Mouse (Mus musculus) E14TG2a.4 (cell line): ENCODE measurements around the gene Trp73.

Source experiments
- H3K27me3 ChIP-seq: 2 replicates; pipeline ENCODE4 v1.6.1; 2014; ENCODE audit warnings: low read length, control low read depth; ENCODE audit not compliant: insufficient read depth
- H3K36me3 ChIP-seq: 2 replicates; pipeline ENCODE4 v1.6.1; 2014; ENCODE audit warnings: low read length, control low read depth; ENCODE audit not compliant: insufficient read depth
- H3K4me1 ChIP-seq: replicated peaks from 2 replicates; pipeline ENCODE4 v1.6.1; 2014; ENCODE audit warnings: low read depth, low read length, control low read depth
- H3K4me3 ChIP-seq: replicated peaks from 2 replicates; pipeline ENCODE4 v1.5.1; 2014; ENCODE audit warnings: mild to moderate bottlenecking, low read length
- H3K9me3 ChIP-seq: 2 replicates; pipeline ENCODE4 v1.6.1; 2014; ENCODE audit warnings: low read length, control low read depth
- CTCF ChIP-seq: conservative IDR thresholded peaks from 2 replicates; pipeline ENCODE4 v1.5.1; 2014; ENCODE audit warnings: low read length
- NANOG ChIP-seq: IDR thresholded peaks from 2 replicates; pipeline ENCODE4 v1.6.1; 2014; ENCODE audit warnings: borderline replicate concordance, low read length, mixed read lengths
- POU5F1 ChIP-seq: IDR thresholded peaks from 2 replicates; pipeline ENCODE4 v1.6.1; 2014; ENCODE audit warnings: low read length, borderline replicate concordance

Trp73 gene

DNA sequence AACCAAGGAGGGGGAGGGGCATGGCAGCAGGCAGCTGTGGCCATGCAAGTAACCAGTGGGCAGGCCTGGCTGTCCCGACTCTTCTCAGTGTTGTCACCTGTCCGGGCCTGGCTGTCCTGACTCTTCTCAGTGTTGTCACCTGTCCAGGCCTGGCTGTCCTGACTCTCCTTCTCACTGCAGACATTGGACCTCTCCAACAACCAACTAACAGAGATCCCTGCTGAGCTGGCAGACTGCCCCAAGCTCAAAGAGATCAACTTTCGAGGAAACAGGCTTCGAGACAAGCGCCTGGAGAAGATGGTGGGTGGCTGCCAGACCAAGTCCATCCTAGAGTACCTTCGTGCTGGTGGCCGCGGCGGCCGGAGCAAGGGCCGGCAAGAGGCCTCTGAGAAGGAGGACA is 124.5 kb downstream of the Trp73 start:
- Histone ChIP-seq H3K9me3 (no peaks in the 10 kb centered on the region), H3K4me1 (peaks cover 56% of the 10 kb centered on the region), H3K27me3 (no peaks in the 10 kb centered on the region), H3K36me3 (peaks cover 74% of the 10 kb centered on the region), H3K4me3 (no peak overlapping the region)
- no peak for TF ChIP-seq CTCF
- no peak for TF ChIP-seq NANOG
- no peak for TF ChIP-seq POU5F1

DNA sequence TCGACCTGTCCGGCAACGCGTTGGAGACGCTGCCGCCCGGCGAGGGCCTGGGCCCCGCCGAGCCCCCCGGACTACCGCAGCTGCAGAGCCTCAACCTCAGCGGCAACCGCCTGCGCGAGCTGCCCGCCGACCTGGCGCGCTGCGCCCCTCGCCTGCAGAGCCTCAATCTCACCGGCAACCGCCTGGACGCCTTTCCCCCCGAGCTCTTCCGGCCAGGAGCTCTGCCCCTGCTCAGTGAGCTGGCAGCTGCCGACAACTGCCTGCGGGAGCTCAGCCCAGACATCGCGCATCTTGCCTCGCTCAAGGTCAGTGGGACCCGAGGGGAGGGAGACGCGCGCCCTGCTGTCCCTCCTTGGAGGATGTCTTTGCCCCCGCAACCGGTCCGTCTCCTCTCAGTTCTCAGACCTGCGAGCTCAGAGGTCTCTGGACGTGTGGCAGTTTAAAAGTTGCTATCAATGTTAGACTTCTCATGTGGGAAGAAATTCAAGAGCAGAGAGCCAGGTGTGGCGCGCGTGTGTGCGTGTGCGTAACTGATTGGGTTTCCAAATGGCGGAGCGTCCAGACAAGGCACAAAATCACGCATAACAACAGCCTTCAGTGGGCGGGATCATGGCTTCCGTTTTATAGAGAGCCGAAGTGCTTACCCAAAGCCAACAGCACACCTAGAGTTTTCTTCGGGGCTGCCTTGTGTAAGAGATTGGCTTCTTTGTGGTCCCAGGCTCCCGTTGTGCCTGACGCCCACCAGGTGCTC is 127.7 kb downstream of the Trp73 start:
- H3K4me1 ChIP-seq = peaks cover 59% of the 10 kb centered on the region
- TF ChIP-seq CTCF (no peak), POU5F1 (no peak), NANOG (no peak)
- H3K9me3 ChIP-seq = no peaks in the 10 kb centered on the region
- no peaks in the 10 kb centered on the region for H3K27me3 ChIP-seq
- H3K4me3 ChIP-seq = peak overlapping the region; percentile 99
- peaks cover 52% of the 10 kb centered on the region for H3K36me3 ChIP-seq

DNA sequence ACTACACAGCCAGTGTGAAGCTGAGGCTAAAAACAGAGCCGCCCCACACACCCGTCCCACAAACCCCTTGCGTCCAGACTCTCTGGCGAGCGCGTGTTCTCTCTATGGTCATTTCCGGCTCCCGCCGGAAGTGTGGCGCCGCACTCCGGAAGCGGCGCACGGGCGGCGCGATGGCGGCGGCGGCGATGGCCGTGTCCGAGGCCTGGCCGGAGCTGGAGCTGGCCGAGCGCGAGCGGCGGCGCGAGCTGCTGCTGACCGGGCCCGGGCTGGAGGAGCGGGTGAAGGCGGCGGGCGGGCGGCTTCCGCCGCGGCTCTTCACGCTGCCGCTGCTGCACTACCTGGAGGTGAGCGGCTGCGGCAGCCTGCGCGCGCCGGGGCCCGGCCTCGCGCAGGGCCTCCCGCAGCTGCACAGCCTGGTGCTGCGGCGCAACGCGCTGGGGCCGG is 128.3 kb downstream of the Trp73 start, which contains the start of gene Lrrc47:
Gene Lrrc47, plus strand, starts transcription at position 86 of the 444 bp plus-strand sequence.
- peaks cover 52% of the 10 kb centered on the region for H3K36me3 ChIP-seq
- no peaks in the 10 kb centered on the region for H3K9me3 ChIP-seq
- peaks cover 58% of the 10 kb centered on the region for H3K4me1 ChIP-seq
- H3K4me3 ChIP-seq = peak within 1 kb of the TSS; percentile 99
- TF ChIP-seq POU5F1 (no peak), CTCF (no peak), NANOG (no peak)
- H3K27me3 ChIP-seq = no peaks in the 10 kb centered on the region

DNA sequence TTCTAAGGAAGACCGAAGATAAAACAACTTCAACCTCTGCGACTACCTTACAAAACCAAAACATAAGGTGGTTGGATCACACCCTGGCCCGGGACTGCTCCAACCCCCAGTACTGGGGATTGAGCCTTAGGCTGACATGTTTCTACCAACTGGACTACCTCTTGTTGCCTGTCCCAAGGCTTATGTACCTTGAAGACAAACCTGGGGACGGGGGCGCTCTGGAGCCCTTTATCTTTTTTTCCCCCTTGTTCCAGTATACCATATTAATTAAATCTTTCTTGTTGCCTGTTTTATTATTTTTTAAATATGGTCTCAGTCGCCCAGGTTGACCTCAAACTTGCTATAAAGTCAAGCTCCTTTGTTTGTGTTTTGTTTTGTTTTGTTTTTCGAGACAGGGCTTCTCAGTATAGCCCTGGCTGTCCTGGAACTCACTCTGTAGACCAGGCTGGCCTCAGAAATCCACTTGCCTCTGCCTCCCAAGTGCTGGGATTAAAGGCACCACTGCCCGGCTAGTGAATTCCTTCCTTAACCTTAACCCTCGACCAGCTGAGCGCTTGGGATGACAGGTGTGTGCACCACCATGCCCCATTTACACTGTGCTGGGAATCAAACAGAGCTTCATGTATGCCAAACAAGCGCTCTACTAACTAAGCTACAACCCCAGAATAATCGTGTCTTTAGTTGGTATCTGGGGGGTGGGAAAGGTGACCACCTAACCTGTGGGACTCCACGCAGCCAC is 128.9 kb downstream of the Trp73 start:
- Histone ChIP-seq H3K27me3 (no peaks in the 10 kb centered on the region), H3K9me3 (no peaks in the 10 kb centered on the region), H3K36me3 (peaks cover 52% of the 10 kb centered on the region), H3K4me1 (peaks cover 58% of the 10 kb centered on the region), H3K4me3 (peak overlapping the region; percentile 99)
- TF ChIP-seq POU5F1 (no peak), CTCF (no peak), NANOG (no peak)

DNA sequence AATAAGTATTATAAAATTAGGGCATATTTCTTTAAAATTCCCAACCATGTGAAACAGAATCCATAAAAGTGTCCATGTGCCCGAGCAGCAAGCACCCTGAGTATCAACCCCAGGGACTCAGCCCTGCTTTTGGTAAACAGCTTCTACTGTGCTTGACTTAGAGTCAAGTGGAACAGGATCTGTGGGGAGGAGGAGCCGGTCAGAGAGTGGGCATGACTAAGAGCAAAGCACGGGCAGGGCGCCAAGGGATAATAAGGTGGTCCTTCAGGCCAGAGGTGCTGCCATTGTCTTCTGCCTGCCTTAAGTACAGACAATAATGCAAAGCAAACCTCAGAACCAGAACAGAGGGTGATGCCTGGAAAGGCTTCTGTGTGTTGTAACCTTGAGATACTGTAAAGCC is 132.2 kb downstream of the Trp73 start:
- Histone ChIP-seq H3K36me3 (peaks cover 54% of the 10 kb centered on the region), H3K4me1 (peaks cover 25% of the 10 kb centered on the region), H3K4me3 (no peak overlapping the region), H3K9me3 (no peaks in the 10 kb centered on the region), H3K27me3 (no peaks in the 10 kb centered on the region)
- TF ChIP-seq CTCF = no peak
- TF ChIP-seq POU5F1 = no peak
- no peak for TF ChIP-seq NANOG

DNA sequence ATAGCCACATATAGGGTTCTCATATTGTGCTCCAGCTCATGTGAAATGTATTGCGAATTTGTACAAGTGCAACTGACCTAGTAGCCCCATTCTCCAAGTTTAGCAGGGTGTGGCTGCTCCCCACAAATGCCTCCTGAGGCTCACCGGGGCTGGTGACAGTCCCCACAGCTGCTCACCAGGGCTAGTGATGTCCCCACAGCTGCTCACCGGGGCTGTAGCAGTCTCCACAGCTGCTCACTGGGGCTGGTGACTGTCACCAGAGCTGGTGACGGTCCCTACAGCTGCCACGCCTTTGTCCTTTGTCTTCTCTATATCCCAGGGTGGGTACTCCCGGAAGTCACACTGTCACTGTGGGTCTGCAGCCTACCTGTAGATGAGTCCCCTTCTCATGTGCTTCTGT is 133.7 kb downstream of the Trp73 start:
- peaks cover 20% of the 10 kb centered on the region for H3K4me1 ChIP-seq
- H3K36me3 ChIP-seq = peaks cover 64% of the 10 kb centered on the region
- no peaks in the 10 kb centered on the region for H3K9me3 ChIP-seq
- TF ChIP-seq POU5F1 (no peak), CTCF (no peak), NANOG (no peak)
- H3K27me3 ChIP-seq = no peaks in the 10 kb centered on the region
- no peak overlapping the region for H3K4me3 ChIP-seq
